Mouse (Mus musculus) liver, embryonic 13.5 days (tissue): Measurements from ENCODE around the gene F11. TPM values are rescaled to one million over a fixed set of nuclear protein-coding genes. Genes with fewer than 3 reads are reported as not detected.

Source experiments
- ATAC-seq: fragments of 200-750 bp; cut with Nextera tagmentation; 2 replicates; pipeline ENCODE4 v1.8.0; 2017; ENCODE audit warnings: low read depth, mild to moderate bottlenecking, moderate number of reproducible peaks, moderate library complexity
- DNase-seq: peaks from one replicate; pipeline ENCODE4 v3.0.0; 2022
- H3K27ac ChIP-seq: fragments of 300-500 bp; sonication (generic); 2 replicates; pipeline ENCODE4 v1.5.1; 2015; ENCODE audit warnings: moderate library complexity, mild to moderate bottlenecking, inconsistent platforms
- H3K27me3 ChIP-seq: fragments of 300-500 bp; sonication (generic); 2 replicates; pipeline ENCODE4 v1.6.1; 2015; ENCODE audit warnings: mild to moderate bottlenecking, inconsistent platforms
- H3K36me3 ChIP-seq: fragments of 300-500 bp; sonication (generic); 2 replicates; pipeline ENCODE4 v1.6.1; 2015; ENCODE audit warnings: mild to moderate bottlenecking, inconsistent platforms
- H3K4me1 ChIP-seq: fragments of 300-500 bp; sonication (generic); replicated peaks from 2 replicates; pipeline ENCODE4 v1.6.1; 2015; ENCODE audit warnings: inconsistent platforms
- H3K4me2 ChIP-seq: fragments of 300-500 bp; sonication (generic); 2 replicates; pipeline ENCODE4 v1.6.1; 2015; ENCODE audit warnings: inconsistent platforms, mild to moderate bottlenecking, moderate library complexity
- H3K4me3 ChIP-seq: fragments of 300-500 bp; sonication (generic); replicated peaks from 2 replicates; pipeline ENCODE4 v1.5.1; 2015; ENCODE audit warnings: mild to moderate bottlenecking, inconsistent platforms
- H3K9ac ChIP-seq: fragments of 300-500 bp; sonication (generic); 2 replicates; pipeline ENCODE4 v1.6.1; 2015; ENCODE audit warnings: mild to moderate bottlenecking, inconsistent platforms
- H3K9me3 ChIP-seq: fragments of 300-500 bp; sonication (generic); replicated peaks from 2 replicates; pipeline ENCODE4 v1.6.1; 2016; ENCODE audit warnings: inconsistent platforms
- WGBS: fragments of 180-500 bp; shearing (Covaris S2); methylation state at CpG from one replicate; pipeline ENCODE4 v1.1.7; 2015; ENCODE audit not compliant: insufficient replicate concordance; 5-methylcytosine and 5-hydroxymethylcytosine counted together
- polyA plus RNA-seq: library from polyadenylated mRNA; unstranded; fragments of >200 nt; fragmentation: Nextera tagmentation; extraction: Ambion mirVana; gene quantifications from 2 replicates; pipeline ENCODE4 v1.2.1, GENCODE M21; 2015

Gene F11
- polyA plus RNA-seq, 1 experiment from 2014 or later = 7.6 TPM

- 62% methylated on average over 7 of the region's 7 CpGs for WGBS
- H3K4me1 ChIP-seq = no peaks in the 10 kb centered on the region
- H3K4me2 ChIP-seq = no peak overlapping the region
- no peak overlapping the region for H3K27ac ChIP-seq
- no peaks in the 10 kb centered on the region for H3K27me3 ChIP-seq
- H3K4me3 ChIP-seq = no peak overlapping the region
- H3K9me3 ChIP-seq = no peaks in the 10 kb centered on the region
- H3K36me3 ChIP-seq = no peaks in the 10 kb centered on the region
- no peak for DNase-seq
- no peak overlapping the region for H3K9ac ChIP-seq
- ATAC-seq = no peak
Measured at GRCm38 (mm10) chr8:45246307-45246706, 15.5 kb downstream of the F11 start.

- Histone ChIP-seq H3K4me1 (no peaks in the 10 kb centered on the region), H3K9me3 (no peaks in the 10 kb centered on the region), H3K4me3 (no peak overlapping the region), H3K27me3 (no peaks in the 10 kb centered on the region), H3K9ac (no peak overlapping the region), H3K27ac (no peak overlapping the region), H3K36me3 (no peaks in the 10 kb centered on the region), H3K4me2 (no peak overlapping the region)
- ATAC-seq = no peak
- WGBS = 54% methylated on average over 8 of the region's 8 CpGs
- DNase-seq = no peak
Measured at GRCm38 (mm10) chr8:45239363-45239762, 22.5 kb downstream of the F11 start.

- H3K9ac ChIP-seq = no peak overlapping the region
- no peak overlapping the region for H3K4me2 ChIP-seq
- no peaks in the 10 kb centered on the region for H3K36me3 ChIP-seq
- H3K4me3 ChIP-seq = no peak overlapping the region
- 18% methylated on average over 3 of the region's 3 CpGs for WGBS
- DNase-seq = no peak
- ATAC-seq = no peak
- H3K4me1 ChIP-seq = no peaks in the 10 kb centered on the region
- H3K27me3 ChIP-seq = no peaks in the 10 kb centered on the region
- H3K27ac ChIP-seq = no peak overlapping the region
- H3K9me3 ChIP-seq = no peaks in the 10 kb centered on the region
Measured at GRCm38 (mm10) chr8:45238282-45238681, 23.5 kb downstream of the F11 start.

- ATAC-seq (no peak), DNase-seq (no peak)
- WGBS = 32% methylated on average over 14 of the region's 14 CpGs
Measured at GRCm38 (mm10) chr8:45236164-45236912, 25.5 kb downstream of the F11 start.

GRCm38 (mm10) chr8:45235228-45235627, 26.6 kb downstream of the F11 start:
- H3K9ac ChIP-seq = no peak overlapping the region
- no peak overlapping the region for H3K4me2 ChIP-seq
- WGBS = 68% methylated on average over 6 of the region's 6 CpGs
- H3K9me3 ChIP-seq = no peaks in the 10 kb centered on the region
- H3K27me3 ChIP-seq = no peaks in the 10 kb centered on the region
- DNase-seq = no peak
- no peaks in the 10 kb centered on the region for H3K36me3 ChIP-seq
- no peak overlapping the region for H3K27ac ChIP-seq
- ATAC-seq = no peak
- no peak overlapping the region for H3K4me3 ChIP-seq
- no peaks in the 10 kb centered on the region for H3K4me1 ChIP-seq

More at GRCm38 (mm10) chr8:45236164-45236912, 25.5 kb downstream of the F11 start:
- Histone ChIP-seq H3K4me1 (no peaks in the 10 kb centered on the region), H3K4me2 (no peak overlapping the region), H3K9me3 (no peaks in the 10 kb centered on the region), H3K36me3 (no peaks in the 10 kb centered on the region), H3K27ac (no peak overlapping the region), H3K9ac (no peak overlapping the region), H3K4me3 (no peak overlapping the region), H3K27me3 (no peaks in the 10 kb centered on the region)

- Histone ChIP-seq H3K27me3 (no peaks in the 10 kb centered on the region), H3K4me1 (no peaks in the 10 kb centered on the region), H3K4me2 (no peak overlapping the region), H3K9ac (no peak overlapping the region), H3K9me3 (no peaks in the 10 kb centered on the region), H3K4me3 (no peak overlapping the region), H3K27ac (no peak overlapping the region), H3K36me3 (no peaks in the 10 kb centered on the region)
- ATAC-seq (no peak), DNase-seq (no peak)
- 48% methylated on average over 3 of the region's 3 CpGs for WGBS
Measured at GRCm38 (mm10) chr8:45233256-45233655, 28.6 kb downstream of the F11 start.

GRCm38 (mm10) chr8:45202476-45202875, 59.4 kb downstream of the F11 start:
- H3K9me3 ChIP-seq = no peaks in the 10 kb centered on the region
- WGBS = 59% methylated on average over 6 of the region's 6 CpGs
- no peak for ATAC-seq
- H3K36me3 ChIP-seq = no peaks in the 10 kb centered on the region
- H3K27me3 ChIP-seq = no peaks in the 10 kb centered on the region
- no peak for DNase-seq
- H3K27ac ChIP-seq = no peak overlapping the region
- no peak overlapping the region for H3K4me2 ChIP-seq
- H3K4me1 ChIP-seq = no peaks in the 10 kb centered on the region
- H3K4me3 ChIP-seq = no peak overlapping the region
- no peak overlapping the region for H3K9ac ChIP-seq

GRCm38 (mm10) chr8:45201605-45202004, 60.2 kb downstream of the F11 start:
- DNase-seq = no peak

GRCm38 (mm10) chr8:45197294-45197693, 64.5 kb downstream of the F11 start:
- Histone ChIP-seq H3K27ac (no peak overlapping the region), H3K4me3 (no peak overlapping the region), H3K9me3 (no peaks in the 10 kb centered on the region), H3K9ac (no peak overlapping the region), H3K36me3 (no peaks in the 10 kb centered on the region), H3K27me3 (no peaks in the 10 kb centered on the region), H3K4me2 (no peak overlapping the region), H3K4me1 (no peaks in the 10 kb centered on the region)
- DNase-seq = no peak
- WGBS = 71% methylated on average over 5 of the region's 5 CpGs
- no peak for ATAC-seq

More at GRCm38 (mm10) chr8:45201605-45202004, 60.2 kb downstream of the F11 start:
- no peak for ATAC-seq
- Histone ChIP-seq H3K27ac (no peak overlapping the region), H3K4me3 (no peak overlapping the region), H3K27me3 (no peaks in the 10 kb centered on the region), H3K36me3 (no peaks in the 10 kb centered on the region), H3K9me3 (no peaks in the 10 kb centered on the region), H3K4me1 (no peaks in the 10 kb centered on the region), H3K9ac (no peak overlapping the region), H3K4me2 (no peak overlapping the region)
- WGBS = 62% methylated on average over 5 of the region's 5 CpGs

GRCm38 (mm10) chr8:45195954-45196526, 65.8 kb downstream of the F11 start:
- Histone ChIP-seq H3K4me3 (no peak overlapping the region), H3K4me2 (no peak overlapping the region), H3K27me3 (no peaks in the 10 kb centered on the region), H3K9ac (no peak overlapping the region), H3K9me3 (no peaks in the 10 kb centered on the region), H3K36me3 (no peaks in the 10 kb centered on the region), H3K27ac (no peak overlapping the region), H3K4me1 (no peaks in the 10 kb centered on the region)
- 68% methylated on average over 8 of the region's 8 CpGs for WGBS
- ATAC-seq (no peak), DNase-seq (no peak)
